Mouse (Mus musculus) midbrain, embryonic 16.5 days (tissue): ENCODE data around the gene Slc8b1. TPM values are rescaled to one million over a fixed set of nuclear protein-coding genes. Genes with fewer than 3 reads are reported as not detected.

Source experiments
- ATAC-seq: fragments of 200-750 bp; cut with Nextera tagmentation; 2 replicates; pipeline ENCODE4 v1.8.0; 2017; ENCODE audit warnings: moderate TSS enrichment
- H3K27ac ChIP-seq: fragments of 300-500 bp; sonication (generic); 2 replicates; pipeline ENCODE4 v1.5.1; 2014; ENCODE audit warnings: mild to moderate bottlenecking, low read length, mixed read lengths
- H3K27me3 ChIP-seq: fragments of 300-500 bp; sonication (generic); 2 replicates; pipeline ENCODE4 v1.6.1; 2014; ENCODE audit warnings: low read depth, low read length, mixed read lengths; ENCODE audit not compliant: control insufficient read depth, insufficient read depth
- H3K36me3 ChIP-seq: fragments of 300-500 bp; sonication (generic); 2 replicates; pipeline ENCODE4 v1.6.1; 2014; ENCODE audit warnings: mild to moderate bottlenecking, low read length, moderate library complexity, mixed read lengths; ENCODE audit not compliant: control insufficient read depth, insufficient read depth
- H3K4me1 ChIP-seq: fragments of 300-500 bp; sonication (generic); 2 replicates; pipeline ENCODE4 v1.6.1; 2014; ENCODE audit warnings: mild to moderate bottlenecking, low read length, mixed read lengths; ENCODE audit not compliant: control insufficient read depth, insufficient read depth
- H3K4me2 ChIP-seq: fragments of 300-500 bp; sonication (generic); 2 replicates; pipeline ENCODE4 v1.6.1; 2014; ENCODE audit warnings: mild to moderate bottlenecking, low read length, mixed read lengths
- H3K4me3 ChIP-seq: fragments of 300-500 bp; sonication (generic); 2 replicates; pipeline ENCODE4 v1.5.1; 2014; ENCODE audit warnings: low read depth, mild to moderate bottlenecking, low read length, moderate library complexity, mixed read lengths
- H3K9ac ChIP-seq: fragments of 300-500 bp; sonication (generic); 2 replicates; pipeline ENCODE4 v1.6.1; 2014; ENCODE audit warnings: low read depth, low read length, mixed read lengths
- H3K9me3 ChIP-seq: fragments of 300-500 bp; sonication (generic); replicated peaks from 2 replicates; pipeline ENCODE4 v1.6.1; 2014; ENCODE audit warnings: mild to moderate bottlenecking, low read length, mixed read lengths; ENCODE audit not compliant: control insufficient read depth, poor library complexity, severe bottlenecking
- WGBS: fragments of 180-500 bp; shearing (Covaris S2); extraction: QIAGEN DNeasy Blood & Tissue Kit; methylation state at CpG from one replicate; pipeline ENCODE4 v1.1.7; 2014; 5-methylcytosine and 5-hydroxymethylcytosine counted together
- polyA plus RNA-seq: library from polyadenylated mRNA; unstranded; fragments of >200 nt; fragmentation: Nextera tagmentation; extraction: Ambion mirVana; gene quantifications from 2 replicates; pipeline ENCODE4 v1.2.1, GENCODE M21; 2015

The Slc8b1 gene
- polyA plus RNA-seq, 1 experiment from 2014 or later, result 2.0 TPM

DNA sequence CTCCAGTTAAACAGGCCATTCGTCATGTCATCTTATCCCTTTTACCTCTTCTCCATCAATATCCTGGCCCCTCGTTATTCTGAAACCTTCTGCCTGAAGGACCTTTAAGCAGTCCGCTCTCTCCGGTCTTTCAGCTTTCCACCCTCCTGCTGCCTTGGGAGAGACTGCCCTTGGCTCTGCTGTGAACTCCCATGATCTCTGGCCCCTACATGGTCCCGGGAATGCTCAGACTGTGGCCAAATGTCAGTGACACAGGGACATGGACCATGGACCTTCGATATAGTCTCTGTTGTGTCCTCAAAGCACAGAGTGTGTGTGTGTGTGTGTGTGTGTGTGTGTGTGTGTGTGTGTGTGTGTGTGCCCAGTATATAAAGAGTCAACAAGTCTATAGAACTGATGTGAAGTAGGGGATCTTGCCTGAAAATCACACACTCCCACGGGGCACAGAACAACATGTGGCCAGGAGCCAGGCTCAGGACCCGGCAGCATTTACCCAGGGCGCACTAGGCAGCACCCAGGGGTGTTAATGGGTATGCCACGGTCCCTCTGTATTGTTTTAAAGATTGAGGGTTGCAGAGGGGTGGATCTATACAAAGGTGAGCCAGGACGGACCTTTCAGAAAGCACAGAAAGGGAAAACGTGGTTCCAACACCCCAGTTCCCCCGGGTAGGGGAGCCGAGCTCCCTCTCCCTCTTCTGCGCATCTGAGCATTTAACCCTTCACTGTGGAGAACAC, 54.4 kb downstream of the Slc8b1 start:
- Histone ChIP-seq H3K4me2 (no peak overlapping the region), H3K36me3 (no peaks in the 10 kb centered on the region), H3K27me3 (no peaks in the 10 kb centered on the region), H3K27ac (peak overlapping the region; percentile 81), H3K4me3 (no peak overlapping the region), H3K9me3 (no peaks in the 10 kb centered on the region), H3K9ac (no peak overlapping the region), H3K4me1 (peaks cover 55% of the 10 kb centered on the region)
- WGBS, result 27% methylated on average over 15 of the region's 15 CpGs
- ATAC-seq, result no peak

DNA sequence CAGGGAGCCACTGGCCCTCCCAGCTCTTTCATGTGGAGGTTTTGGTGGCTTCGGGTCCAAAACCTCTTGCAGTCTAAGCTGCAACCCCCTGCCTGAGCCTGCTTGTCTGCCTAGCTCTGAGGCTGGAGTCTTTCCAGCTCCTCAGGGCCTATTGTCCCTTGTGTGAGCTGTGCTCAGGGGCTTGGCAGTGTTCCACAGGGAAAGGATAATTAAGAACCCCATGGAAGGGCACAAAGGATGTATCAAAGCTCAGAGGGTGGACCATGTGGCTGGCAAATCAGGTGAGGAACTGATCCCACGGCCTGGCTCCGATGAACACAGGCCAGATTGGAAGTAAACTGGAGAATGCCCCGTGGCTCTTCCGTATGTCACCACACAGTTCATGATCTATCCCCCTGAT, 55.1 kb downstream of the Slc8b1 start:
- no peaks in the 10 kb centered on the region for H3K9me3 ChIP-seq
- H3K4me1 ChIP-seq, result peaks cover 49% of the 10 kb centered on the region
- WGBS, result 34% methylated on average over 5 of the region's 5 CpGs
- no peak overlapping the region for H3K4me3 ChIP-seq
- H3K27ac ChIP-seq, result peak overlapping the region; percentile 81
- H3K27me3 ChIP-seq, result no peaks in the 10 kb centered on the region
- no peaks in the 10 kb centered on the region for H3K36me3 ChIP-seq
- no peak overlapping the region for H3K4me2 ChIP-seq
- ATAC-seq, result peak; percentile 59
- H3K9ac ChIP-seq, result peak overlapping the region; percentile 17; the same call in 1 of the 2 replicates

GRCm38 (mm10) chr5:120566681-120567252, 55.8 kb downstream of the Slc8b1 start:
- H3K27me3 ChIP-seq, result no peaks in the 10 kb centered on the region
- H3K27ac ChIP-seq, result peak overlapping the region; percentile 81
- H3K4me1 ChIP-seq, result peaks cover 53% of the 10 kb centered on the region
- no peaks in the 10 kb centered on the region for H3K36me3 ChIP-seq
- no peak for ATAC-seq
- no peaks in the 10 kb centered on the region for H3K9me3 ChIP-seq
- peak overlapping the region; percentile 50; the same call in 1 of the 2 replicates for H3K9ac ChIP-seq
- H3K4me2 ChIP-seq, result no peak overlapping the region
- no peak overlapping the region for H3K4me3 ChIP-seq
- WGBS, result 43% methylated on average over 9 of the region's 9 CpGs

- Histone ChIP-seq H3K4me2 (peak overlapping the region; percentile 31), H3K4me1 (peaks cover 53% of the 10 kb centered on the region), H3K9ac (peak overlapping the region; percentile 50), H3K27me3 (no peaks in the 10 kb centered on the region), H3K9me3 (no peaks in the 10 kb centered on the region), H3K36me3 (no peaks in the 10 kb centered on the region), H3K27ac (peak overlapping the region; percentile 81), H3K4me3 (peak overlapping the region; percentile 9; the same call in 1 of the 2 replicates)
- ATAC-seq, result peak; percentile 20; the same call in 1 of the 2 replicates
- WGBS, result 11% methylated on average over 21 of the region's 21 CpGs
Measured at GRCm38 (mm10) chr5:120567253-120567701, 56.3 kb downstream of the Slc8b1 start.

- Histone ChIP-seq H3K4me3 (no peak overlapping the region), H3K27me3 (no peaks in the 10 kb centered on the region), H3K36me3 (no peaks in the 10 kb centered on the region), H3K4me2 (peak overlapping the region; percentile 31), H3K9me3 (no peaks in the 10 kb centered on the region), H3K9ac (peak overlapping the region; percentile 50; the same call in 1 of the 2 replicates), H3K27ac (peak overlapping the region; percentile 81), H3K4me1 (peaks cover 53% of the 10 kb centered on the region)
- ATAC-seq, result peak; percentile 37; the same call in 1 of the 2 replicates
- 21% methylated on average over 14 of the region's 14 CpGs for WGBS
Measured at GRCm38 (mm10) chr5:120567761-120568211, 56.8 kb downstream of the Slc8b1 start.

DNA sequence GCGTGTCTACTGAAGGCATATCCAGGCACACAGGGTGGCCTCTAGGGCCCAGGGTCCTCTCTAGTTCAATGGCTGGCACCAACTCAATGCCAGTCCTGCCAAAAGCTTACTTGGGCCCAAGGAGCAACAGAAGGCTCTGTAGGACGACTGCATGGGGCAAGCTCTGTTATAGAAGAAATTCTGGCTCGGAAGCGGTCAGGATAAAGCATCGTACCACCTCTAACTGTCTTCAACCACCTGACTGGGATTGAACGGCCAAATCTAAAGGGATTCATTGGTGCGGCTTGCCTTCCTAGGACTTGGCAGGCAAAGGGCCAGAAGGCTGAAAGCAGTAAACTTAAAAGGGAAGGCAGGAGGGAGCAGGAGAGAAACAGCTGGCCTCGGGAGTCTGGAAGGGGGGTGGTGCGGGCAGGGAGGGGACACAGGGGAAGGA, 57.4 kb downstream of the Slc8b1 start:
- no peak overlapping the region for H3K4me3 ChIP-seq
- no peaks in the 10 kb centered on the region for H3K36me3 ChIP-seq
- H3K4me1 ChIP-seq, result peaks cover 52% of the 10 kb centered on the region
- peak; percentile 29; the same call in 1 of the 2 replicates for ATAC-seq
- H3K27ac ChIP-seq, result peak overlapping the region; percentile 81
- H3K9me3 ChIP-seq, result no peaks in the 10 kb centered on the region
- peak overlapping the region; percentile 23 for H3K4me2 ChIP-seq
- peak overlapping the region; percentile 31; the same call in 1 of the 2 replicates for H3K9ac ChIP-seq
- no peaks in the 10 kb centered on the region for H3K27me3 ChIP-seq
- WGBS, result 42% methylated on average over 9 of the region's 9 CpGs

DNA sequence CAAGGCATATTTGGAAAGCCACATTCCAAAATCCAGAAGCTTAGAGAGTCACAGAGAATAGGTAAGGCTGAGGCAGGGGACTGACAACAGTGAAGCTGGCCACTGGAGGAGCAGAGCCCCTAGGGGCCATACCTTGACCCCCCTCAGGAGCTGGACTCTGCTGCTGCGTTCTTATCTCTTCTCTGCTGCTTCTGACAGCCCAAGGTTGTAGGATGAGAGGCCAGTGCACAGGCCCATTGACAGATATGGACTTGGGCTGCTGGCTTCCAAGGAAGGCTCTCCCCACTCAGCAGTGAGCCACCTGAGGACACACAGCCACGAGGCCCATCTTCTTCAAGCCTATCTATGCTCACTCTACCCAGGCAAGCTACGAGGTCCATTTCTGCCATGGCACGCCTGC, 58.0 kb downstream of the Slc8b1 start:
- Histone ChIP-seq H3K4me1 (peaks cover 51% of the 10 kb centered on the region), H3K9ac (no peak overlapping the region)
- WGBS, result 90% methylated on average over 4 of the region's 4 CpGs

DNA sequence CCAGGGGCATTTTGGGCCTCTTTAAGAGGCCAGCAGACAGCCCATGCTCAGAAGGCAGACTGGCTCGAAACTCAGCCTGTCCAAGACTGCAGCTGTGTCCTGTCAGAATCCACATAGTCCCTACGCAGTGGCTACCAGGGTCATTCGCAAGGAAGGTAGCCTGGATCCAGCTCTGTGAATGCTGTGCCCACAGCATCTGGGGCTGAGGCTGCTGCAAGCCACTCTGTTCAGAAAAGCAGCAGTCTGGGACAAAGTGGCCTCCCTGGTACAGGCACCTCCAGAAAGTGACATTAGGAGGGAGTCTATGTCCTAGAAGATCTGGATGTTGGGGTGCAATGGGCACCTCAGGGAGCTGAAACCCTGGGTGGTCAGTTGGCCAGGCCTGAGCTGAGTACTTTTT, 58.8 kb downstream of the Slc8b1 start:
- Histone ChIP-seq H3K9me3 (no peaks in the 10 kb centered on the region), H3K27me3 (no peaks in the 10 kb centered on the region), H3K4me1 (peaks cover 49% of the 10 kb centered on the region), H3K36me3 (no peaks in the 10 kb centered on the region), H3K4me3 (no peak overlapping the region), H3K4me2 (no peak overlapping the region), H3K9ac (no peak overlapping the region), H3K27ac (no peak overlapping the region)
- ATAC-seq, result no peak
- 91% methylated on average over 3 of the region's 3 CpGs for WGBS

More for the DNA sequence above, 58.0 kb downstream of the Slc8b1 start:
- Histone ChIP-seq H3K4me2 (no peak overlapping the region), H3K9me3 (no peaks in the 10 kb centered on the region), H3K27ac (peak overlapping the region; percentile 81), H3K27me3 (no peaks in the 10 kb centered on the region), H3K36me3 (no peaks in the 10 kb centered on the region), H3K4me3 (no peak overlapping the region)
- ATAC-seq, result no peak
